Mouse (Mus musculus) G1E (cell line): ENCODE measurements around the gene Htt.

Experiments used
- CTCF ChIP-seq: IDR thresholded peaks from 2 replicates; pipeline ENCODE4 v1.5.1; 2012; ENCODE audit warnings: low read depth, low read length, inconsistent platforms, mixed read lengths
- GATA1 ChIP-seq: IDR thresholded peaks from 2 replicates; pipeline ENCODE4 v1.6.1; 2012; ENCODE audit warnings: borderline replicate concordance, low read length, inconsistent platforms, mixed read lengths

- TF ChIP-seq CTCF = no peak
- no peak for TF ChIP-seq GATA1
Measured at GRCm38 (mm10) chr5:34899787-34900469, 138.4 kb downstream of the Htt start.
